Mouse (Mus musculus): ENCODE data around the gene Htra3. TPM values are rescaled to one million over a fixed set of nuclear protein-coding genes. Genes with fewer than 3 reads are reported as not detected.

Htra3 gene
- polyA plus RNA-seq, 1 experiment from 2014 or later, result 5.2 TPM

Other genes starting within 250 kb of the Htra3 start
- 3.5 and 4.9 TPM in 2 replicates for gene Cpz, start 154.1 kb downstream of the Htra3 start, polyA plus RNA-seq (2016; fragmentation: Nextera tagmentation; extraction: Ambion mirVana)
- gene Trmt44, start 104.7 kb downstream of the Htra3 start, polyA plus RNA-seq (2016; fragmentation: Nextera tagmentation; extraction: Ambion mirVana), result 8.7 and 9.1 TPM in 2 replicates
- gene Acox3, start 96.7 kb downstream of the Htra3 start, polyA plus RNA-seq (2016; fragmentation: Nextera tagmentation; extraction: Ambion mirVana), result 10.2 and 16.1 TPM in 2 replicates
- gene Sh3tc1, start 60.2 kb upstream of the Htra3 start, polyA plus RNA-seq (2016; fragmentation: Nextera tagmentation; extraction: Ambion mirVana), result 3.6 and 3.8 TPM in 2 replicates
- gene Ablim2, start 78.1 kb upstream of the Htra3 start, polyA plus RNA-seq (2016; fragmentation: Nextera tagmentation; extraction: Ambion mirVana), result 0.62 and 0.84 TPM in 2 replicates
- gene Afap1, start 213.5 kb upstream of the Htra3 start, polyA plus RNA-seq (2016; fragmentation: Nextera tagmentation; extraction: Ambion mirVana), result 21.6 and 34.3 TPM in 2 replicates